Mouse (Mus musculus): ENCODE results near the gene Urgcp. TPM values are rescaled to one million over a fixed set of nuclear protein-coding genes. Genes with fewer than 3 reads are reported as not detected.

Gene Urgcp
- polyA plus RNA-seq, 1 experiment from 2014 or later: 21.4 TPM

GRCm38 (mm10) chr11:5703341-5703740 is 58.8 kb downstream of the Urgcp start:
- H3K4me2 ChIP-seq (replicated peaks): no peak overlapping the region
- H3K9ac ChIP-seq: no peak overlapping the region
- no peaks in the 10 kb centered on the region for H3K27me3 ChIP-seq (replicated peaks)
- no peaks in the 10 kb centered on the region for H3K9me3 ChIP-seq
- H3K36me3 ChIP-seq: peaks cover 9% of the 10 kb centered on the region
- no peak overlapping the region for H3K27ac ChIP-seq
- no peak overlapping the region for H3K4me3 ChIP-seq (replicated peaks)
- 97% methylated on average over 1 of the region's 1 CpGs for WGBS
- ATAC-seq: no peak
- H3K4me1 ChIP-seq (replicated peaks): peaks cover 9% of the 10 kb centered on the region; the same call in 1 of the 2 replicates

GRCm38 (mm10) chr11:5702957-5703332 is 59.2 kb downstream of the Urgcp start:
- Histone ChIP-seq H3K4me2 (replicated peaks) (no peak overlapping the region), H3K27ac (no peak overlapping the region), H3K4me3 (replicated peaks) (no peak overlapping the region), H3K9ac (no peak overlapping the region), H3K36me3 (peaks cover 9% of the 10 kb centered on the region), H3K27me3 (replicated peaks) (no peaks in the 10 kb centered on the region), H3K9me3 (no peaks in the 10 kb centered on the region), H3K4me1 (replicated peaks) (peaks cover 9% of the 10 kb centered on the region; the same call in 1 of the 2 replicates)
- ATAC-seq: no peak
- 93% methylated on average over 6 of the region's 6 CpGs for WGBS

DNA sequence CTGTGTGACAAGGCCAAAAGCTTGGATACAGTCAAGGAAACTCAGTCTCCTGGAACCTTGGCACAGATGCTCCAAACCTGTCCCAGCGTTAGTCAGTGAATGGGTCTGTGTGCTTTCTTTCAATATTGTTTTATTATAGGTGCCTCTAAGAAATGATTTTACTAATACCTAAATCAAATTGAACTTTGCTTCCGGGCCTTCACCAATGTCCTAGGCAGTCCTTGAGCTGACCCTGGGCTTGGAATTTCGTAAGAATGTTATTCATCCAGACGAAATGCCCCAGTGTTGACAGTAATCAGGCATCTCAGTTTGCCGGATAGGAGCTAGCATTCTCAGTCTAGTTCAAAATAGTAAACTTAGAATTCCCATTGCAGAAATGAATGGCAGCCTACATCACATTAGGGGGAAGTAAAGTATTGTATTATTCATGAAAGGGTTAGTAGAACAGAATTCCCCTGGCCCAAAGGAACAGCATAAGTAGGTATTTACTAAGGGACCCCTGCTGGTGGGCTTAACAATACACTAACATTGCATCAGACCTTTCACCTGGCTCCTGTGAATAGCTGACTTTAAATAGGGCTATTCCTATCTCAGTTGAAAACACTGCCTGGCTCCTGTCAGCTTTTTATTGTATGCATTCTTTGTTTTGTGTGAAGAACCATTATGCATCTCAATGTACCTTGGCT is 59.8 kb downstream of the Urgcp start:
- WGBS: 74% methylated on average over 5 of the region's 5 CpGs
- Histone ChIP-seq H3K27ac (no peak overlapping the region), H3K4me3 (replicated peaks) (no peak overlapping the region), H3K4me2 (replicated peaks) (no peak overlapping the region), H3K9me3 (no peaks in the 10 kb centered on the region), H3K9ac (no peak overlapping the region), H3K4me1 (replicated peaks) (peaks cover 9% of the 10 kb centered on the region; the same call in 1 of the 2 replicates), H3K36me3 (peaks cover 9% of the 10 kb centered on the region), H3K27me3 (replicated peaks) (no peaks in the 10 kb centered on the region)
- no peak for ATAC-seq

- WGBS: 96% methylated on average over 1 of the region's 1 CpGs
- Histone ChIP-seq H3K9me3 (no peaks in the 10 kb centered on the region), H3K36me3 (peaks cover 9% of the 10 kb centered on the region), H3K4me1 (replicated peaks) (peaks cover 9% of the 10 kb centered on the region; the same call in 1 of the 2 replicates), H3K4me3 (replicated peaks) (no peak overlapping the region), H3K4me2 (replicated peaks) (no peak overlapping the region), H3K27ac (no peak overlapping the region), H3K27me3 (replicated peaks) (no peaks in the 10 kb centered on the region), H3K9ac (no peak overlapping the region)
- no peak for ATAC-seq
Observed at GRCm38 (mm10) chr11:5701821-5702220, 60.4 kb downstream of the Urgcp start.

GRCm38 (mm10) chr11:5701300-5701699 is 60.9 kb downstream of the Urgcp start:
- Histone ChIP-seq H3K4me3 (replicated peaks) (no peak overlapping the region), H3K36me3 (peaks cover 9% of the 10 kb centered on the region), H3K27me3 (replicated peaks) (no peaks in the 10 kb centered on the region), H3K9me3 (no peaks in the 10 kb centered on the region), H3K9ac (no peak overlapping the region), H3K27ac (no peak overlapping the region), H3K4me1 (replicated peaks) (peaks cover 7% of the 10 kb centered on the region; the same call in 1 of the 2 replicates), H3K4me2 (replicated peaks) (no peak overlapping the region)
- WGBS: 64% methylated on average over 2 of the region's 2 CpGs
- ATAC-seq: no peak

GRCm38 (mm10) chr11:5700808-5701207 is 61.4 kb downstream of the Urgcp start:
- 95% methylated on average over 7 of the region's 7 CpGs for WGBS
- ATAC-seq: no peak

GRCm38 (mm10) chr11:5691775-5692174 is 70.4 kb downstream of the Urgcp start:
- Histone ChIP-seq H3K9me3 (no peaks in the 10 kb centered on the region), H3K4me3 (replicated peaks) (no peak overlapping the region), H3K4me1 (replicated peaks) (no peaks in the 10 kb centered on the region), H3K27ac (no peak overlapping the region), H3K27me3 (replicated peaks) (no peaks in the 10 kb centered on the region), H3K9ac (no peak overlapping the region), H3K36me3 (no peaks in the 10 kb centered on the region), H3K4me2 (replicated peaks) (no peak overlapping the region)
- WGBS: 29% methylated on average over 7 of the region's 7 CpGs
- ATAC-seq: 0 out of 2 replicates have a peak, but pooled peaks have one; percentile 49

More at GRCm38 (mm10) chr11:5700808-5701207, 61.4 kb downstream of the Urgcp start:
- Histone ChIP-seq H3K4me2 (replicated peaks) (no peak overlapping the region), H3K36me3 (peaks cover 9% of the 10 kb centered on the region), H3K4me1 (replicated peaks) (peaks cover 3% of the 10 kb centered on the region; the same call in 1 of the 2 replicates), H3K9me3 (no peaks in the 10 kb centered on the region), H3K4me3 (replicated peaks) (no peak overlapping the region), H3K27me3 (replicated peaks) (no peaks in the 10 kb centered on the region), H3K9ac (no peak overlapping the region), H3K27ac (no peak overlapping the region)

DNA sequence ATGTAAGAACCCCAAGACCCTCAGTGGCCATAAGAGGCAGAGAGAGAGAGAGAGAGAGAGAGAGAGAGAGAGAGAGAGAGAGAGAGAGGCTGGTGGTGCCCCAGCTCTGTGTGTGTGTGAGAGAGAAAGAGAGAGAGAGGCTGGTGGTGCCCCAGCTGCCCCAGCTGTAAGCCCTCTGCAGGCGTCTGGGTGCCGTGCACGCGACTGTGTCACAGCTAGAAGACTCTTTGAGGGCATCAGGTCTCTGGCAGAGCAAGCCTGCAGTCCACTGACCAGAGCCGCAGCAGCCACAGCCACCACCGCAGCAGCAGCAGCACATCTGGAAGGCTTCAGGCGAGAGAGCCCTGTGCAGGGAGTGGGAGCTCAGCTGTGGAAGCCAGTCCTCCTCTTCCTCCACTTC is 77.9 kb downstream of the Urgcp start:
- H3K27me3 ChIP-seq (replicated peaks): no peaks in the 10 kb centered on the region
- H3K27ac ChIP-seq: no peak overlapping the region
- H3K36me3 ChIP-seq: no peaks in the 10 kb centered on the region
- H3K9me3 ChIP-seq: no peaks in the 10 kb centered on the region
- no peak overlapping the region for H3K4me2 ChIP-seq (replicated peaks)
- H3K4me1 ChIP-seq (replicated peaks): no peaks in the 10 kb centered on the region
- H3K4me3 ChIP-seq (replicated peaks): no peak overlapping the region
- H3K9ac ChIP-seq: no peak overlapping the region
- no peak for ATAC-seq
- 25% methylated on average over 7 of the region's 7 CpGs for WGBS

- H3K9me3 ChIP-seq: no peaks in the 10 kb centered on the region
- H3K27ac ChIP-seq: no peak overlapping the region
- H3K36me3 ChIP-seq: no peaks in the 10 kb centered on the region
- no peak overlapping the region for H3K9ac ChIP-seq
- 60% methylated on average over 6 of the region's 6 CpGs for WGBS
- H3K4me2 ChIP-seq (replicated peaks): no peak overlapping the region
- no peak overlapping the region for H3K4me3 ChIP-seq (replicated peaks)
- H3K4me1 ChIP-seq (replicated peaks): no peaks in the 10 kb centered on the region
- ATAC-seq: no peak
- H3K27me3 ChIP-seq (replicated peaks): no peaks in the 10 kb centered on the region
Observed at GRCm38 (mm10) chr11:5682541-5682940, 79.6 kb downstream of the Urgcp start.

Other genes starting within 250 kb of the Urgcp start
- gene Xbp1, start 241.7 kb downstream of the Urgcp start, polyA plus RNA-seq (2015; fragmentation: Nextera tagmentation; extraction: Ambion mirVana): 237 and 255 TPM in 2 replicates
- gene Ccdc117, start 220.2 kb downstream of the Urgcp start, polyA plus RNA-seq (2015; fragmentation: Nextera tagmentation; extraction: Ambion mirVana): 15.4 and 17.7 TPM in 2 replicates
- 0.08 and 0.16 TPM in 2 replicates for gene Ankrd36, start 192.7 kb downstream of the Urgcp start, polyA plus RNA-seq (2015; fragmentation: Nextera tagmentation; extraction: Ambion mirVana)
- gene Mrps24, start 46.7 kb downstream of the Urgcp start, polyA plus RNA-seq (2015; fragmentation: Nextera tagmentation; extraction: Ambion mirVana): 209 and 230 TPM in 2 replicates
- gene Dbnl, start 26.1 kb upstream of the Urgcp start, polyA plus RNA-seq (2015; fragmentation: Nextera tagmentation; extraction: Ambion mirVana): 127 and 130 TPM in 2 replicates
- 10.4 and 10.8 TPM in 2 replicates for gene Pgam2, start 41.4 kb upstream of the Urgcp start, polyA plus RNA-seq (2015; fragmentation: Nextera tagmentation; extraction: Ambion mirVana)
- 11.4 TPM in 2 replicates for gene Polm, start 75.6 kb upstream of the Urgcp start, polyA plus RNA-seq (2015; fragmentation: Nextera tagmentation; extraction: Ambion mirVana)
- 36.4 and 38.4 TPM in 2 replicates for gene Aebp1, start 99.6 kb upstream of the Urgcp start, polyA plus RNA-seq (2015; fragmentation: Nextera tagmentation; extraction: Ambion mirVana)
- 137 TPM in 2 replicates for gene Pold2, start 115.9 kb upstream of the Urgcp start, polyA plus RNA-seq (2015; fragmentation: Nextera tagmentation; extraction: Ambion mirVana)
- 68.3 and 73.5 TPM in 2 replicates for gene Myl7, start 136.4 kb upstream of the Urgcp start, polyA plus RNA-seq (2015; fragmentation: Nextera tagmentation; extraction: Ambion mirVana)
- 2.8 and 3.1 TPM in 2 replicates for gene Gck, start 187.7 kb upstream of the Urgcp start, polyA plus RNA-seq (2015; fragmentation: Nextera tagmentation; extraction: Ambion mirVana)
- 48.7 and 51.8 TPM in 2 replicates for gene Ykt6, start 193.3 kb upstream of the Urgcp start, polyA plus RNA-seq (2015; fragmentation: Nextera tagmentation; extraction: Ambion mirVana)